Mouse (Mus musculus) intestine, embryonic 14.5 days (tissue): ENCODE data around the gene Glipr2. TPM values are rescaled to one million over a fixed set of nuclear protein-coding genes. Genes with fewer than 3 reads are reported as not detected.
A peak's percentile ranks its signal among the peaks of the same experiment; 100 is the strongest.

Experiments
- ATAC-seq: fragments of 200-750 bp; cut with Nextera tagmentation; replicated peaks from 2 replicates; pipeline ENCODE4 v1.8.0; 2017; ENCODE audit warnings: low read depth, moderate number of reproducible peaks, moderate TSS enrichment, moderate library complexity; ENCODE audit not compliant: low FRiP score, low TSS enrichment
- DNase-seq: peaks from one replicate; pipeline ENCODE4 v3.0.0-alpha.2; 2018; ENCODE audit warnings: low spot score
- H3K27ac ChIP-seq: fragments of 300-500 bp; sonication (generic); 2 replicates; pipeline ENCODE4 v1.5.1; 2014; ENCODE audit warnings: low read depth, mild to moderate bottlenecking, control low read depth
- H3K27me3 ChIP-seq: fragments of 300-500 bp; sonication (generic); replicated peaks from 2 replicates; pipeline ENCODE4 v1.6.1; 2014; ENCODE audit warnings: low read length, control low read depth; ENCODE audit not compliant: control insufficient read depth, insufficient read depth
- H3K36me3 ChIP-seq: fragments of 300-500 bp; sonication (generic); 2 replicates; pipeline ENCODE4 v1.6.1; 2014; ENCODE audit warnings: low read length, control low read depth; ENCODE audit not compliant: control insufficient read depth, insufficient read depth
- H3K4me1 ChIP-seq: fragments of 300-500 bp; sonication (generic); replicated peaks from 2 replicates; pipeline ENCODE4 v1.6.1; 2014; ENCODE audit warnings: low read length, control low read depth, mixed read lengths; ENCODE audit not compliant: control insufficient read depth, insufficient read depth
- H3K4me2 ChIP-seq: fragments of 300-500 bp; sonication (generic); 2 replicates; pipeline ENCODE4 v1.6.1; 2014; ENCODE audit warnings: low read length
- H3K4me3 ChIP-seq: fragments of 300-500 bp; sonication (generic); 2 replicates; pipeline ENCODE4 v1.5.1; 2014; ENCODE audit warnings: low read depth, low read length, control low read depth, mixed read lengths
- H3K9ac ChIP-seq: fragments of 300-500 bp; sonication (generic); 2 replicates; pipeline ENCODE4 v1.6.1; 2014; ENCODE audit warnings: mild to moderate bottlenecking, low read length
- H3K9me3 ChIP-seq: fragments of 300-500 bp; sonication (generic); 2 replicates; pipeline ENCODE4 v1.6.1; 2016; ENCODE audit warnings: low read length, control low read depth; ENCODE audit not compliant: control insufficient read depth
- WGBS: fragments of 180-500 bp; shearing (Covaris S2); extraction: QIAGEN DNeasy Blood & Tissue Kit; methylation state at CpG from one replicate; pipeline ENCODE4 v1.1.7; 2014; 5-methylcytosine and 5-hydroxymethylcytosine counted together
- polyA plus RNA-seq: library from polyadenylated mRNA; unstranded; fragments of >200 nt; fragmentation: Nextera tagmentation; extraction: Ambion mirVana; gene quantifications from 2 replicates; pipeline ENCODE4 v1.2.1, GENCODE M21; 2014

Gene Glipr2
- 102 and 126 TPM in 2 replicates for polyA plus RNA-seq

- WGBS, result under 1% methylated on average over 45 of the region's 45 CpGs
- no peaks in the 10 kb centered on the region for H3K36me3 ChIP-seq
- H3K27ac ChIP-seq, result peak within 1 kb of the TSS; percentile 94
- peak within 1 kb of the TSS; percentile 84 for H3K4me2 ChIP-seq
- ATAC-seq (peak; percentile 90), DNase-seq (peak; percentile 96)
- H3K27me3 ChIP-seq, result no peaks in the 10 kb centered on the region; the same call in 1 of the 2 replicates
- peaks cover 16% of the 10 kb centered on the region for H3K4me1 ChIP-seq
- H3K4me3 ChIP-seq, result peak within 1 kb of the TSS; percentile 75
- H3K9ac ChIP-seq, result peak within 1 kb of the TSS; percentile 65
- H3K9me3 ChIP-seq, result no peaks in the 10 kb centered on the region
Observed at GRCm38 (mm10) chr4:43957292-43957845, at the start of gene Glipr2. TSS of gene Glipr2 (plus strand) at chr4:43957401.

- H3K4me1 ChIP-seq, result no peaks in the 10 kb centered on the region
- H3K27ac ChIP-seq, result no peak overlapping the region
- H3K36me3 ChIP-seq, result peaks cover 31% of the 10 kb centered on the region
- H3K4me2 ChIP-seq, result no peak overlapping the region
- no peaks in the 10 kb centered on the region for H3K9me3 ChIP-seq
- no peak for DNase-seq
- H3K27me3 ChIP-seq, result no peaks in the 10 kb centered on the region
- no peak overlapping the region for H3K4me3 ChIP-seq
- 95% methylated on average over 5 of the region's 5 CpGs for WGBS
- H3K9ac ChIP-seq, result no peak overlapping the region
- ATAC-seq, result no peak
Observed at GRCm38 (mm10) chr4:43918221-43918620, 39.0 kb upstream of the Glipr2 start.

GRCm38 (mm10) chr4:43920602-43921001 lies 36.6 kb upstream of the Glipr2 start:
- Histone ChIP-seq H3K36me3 (peaks cover 37% of the 10 kb centered on the region), H3K4me2 (no peak overlapping the region), H3K9ac (no peak overlapping the region), H3K27me3 (no peaks in the 10 kb centered on the region), H3K9me3 (no peaks in the 10 kb centered on the region), H3K27ac (no peak overlapping the region), H3K4me1 (no peaks in the 10 kb centered on the region), H3K4me3 (no peak overlapping the region)
- 96% methylated on average over 1 of the region's 1 CpGs for WGBS
- DNase-seq (no peak), ATAC-seq (no peak)

GRCm38 (mm10) chr4:43925125-43925524 lies 32.1 kb upstream of the Glipr2 start:
- Histone ChIP-seq H3K9ac (no peak overlapping the region), H3K36me3 (peaks cover 59% of the 10 kb centered on the region), H3K27ac (no peak overlapping the region), H3K4me3 (no peak overlapping the region), H3K4me1 (no peaks in the 10 kb centered on the region), H3K27me3 (no peaks in the 10 kb centered on the region), H3K4me2 (no peak overlapping the region), H3K9me3 (no peaks in the 10 kb centered on the region)
- ATAC-seq, result no peak
- 93% methylated on average over 6 of the region's 6 CpGs for WGBS
- DNase-seq, result no peak

GRCm38 (mm10) chr4:43925779-43926178 lies 31.4 kb upstream of the Glipr2 start:
- peak; percentile 60; the same call in 1 of the 2 replicates for ATAC-seq
- H3K27me3 ChIP-seq, result no peaks in the 10 kb centered on the region
- 15% methylated on average over 3 of the region's 3 CpGs for WGBS

GRCm38 (mm10) chr4:43927826-43928225 lies 29.4 kb upstream of the Glipr2 start:
- Histone ChIP-seq H3K4me1 (no peaks in the 10 kb centered on the region), H3K9ac (no peak overlapping the region), H3K27ac (no peak overlapping the region), H3K9me3 (no peaks in the 10 kb centered on the region), H3K36me3 (peaks cover 74% of the 10 kb centered on the region), H3K4me3 (no peak overlapping the region), H3K27me3 (no peaks in the 10 kb centered on the region), H3K4me2 (no peak overlapping the region)
- WGBS, result 98% methylated on average over 3 of the region's 3 CpGs
- no peak for ATAC-seq
- no peak for DNase-seq

More at GRCm38 (mm10) chr4:43925779-43926178, 31.4 kb upstream of the Glipr2 start:
- Histone ChIP-seq H3K9me3 (no peaks in the 10 kb centered on the region), H3K9ac (no peak overlapping the region), H3K4me3 (no peak overlapping the region), H3K4me2 (no peak overlapping the region), H3K27ac (no peak overlapping the region), H3K4me1 (no peaks in the 10 kb centered on the region), H3K36me3 (peaks cover 60% of the 10 kb centered on the region)
- peak; percentile 92 for DNase-seq

GRCm38 (mm10) chr4:43931877-43932276 lies 25.3 kb upstream of the Glipr2 start:
- Histone ChIP-seq H3K4me2 (no peak overlapping the region), H3K27ac (no peak overlapping the region), H3K9me3 (no peaks in the 10 kb centered on the region), H3K9ac (no peak overlapping the region), H3K36me3 (peaks cover 65% of the 10 kb centered on the region), H3K4me3 (no peak overlapping the region), H3K27me3 (no peaks in the 10 kb centered on the region), H3K4me1 (no peaks in the 10 kb centered on the region)
- ATAC-seq (no peak), DNase-seq (no peak)
- 75% methylated on average over 4 of the region's 4 CpGs for WGBS

- Histone ChIP-seq H3K27ac (no peak overlapping the region), H3K4me1 (no peaks in the 10 kb centered on the region), H3K4me3 (no peak overlapping the region), H3K9ac (no peak overlapping the region), H3K36me3 (peaks cover 45% of the 10 kb centered on the region), H3K4me2 (no peak overlapping the region), H3K9me3 (no peaks in the 10 kb centered on the region), H3K27me3 (no peaks in the 10 kb centered on the region)
- ATAC-seq (no peak), DNase-seq (no peak)
- 80% methylated on average over 4 of the region's 4 CpGs for WGBS
Observed at GRCm38 (mm10) chr4:43936186-43936585, 21.0 kb upstream of the Glipr2 start.
